Mouse (Mus musculus) hindbrain, embryonic 13.5 days (tissue): ENCODE measurements around the gene Ccl21b. TPM values are rescaled to one million over a fixed set of nuclear protein-coding genes. Genes with fewer than 3 reads are reported as not detected.
"Not testable (repeated sequence)": the region's sequence is repeated elsewhere in the genome, so short reads cannot be mapped to it uniquely, and the experiment has no call there.

ENCODE experiments used
- ATAC-seq: fragments of 200-750 bp; cut with Nextera tagmentation; 2 replicates; pipeline ENCODE4 v1.8.0; 2017; ENCODE audit warnings: moderate TSS enrichment; ENCODE audit not compliant: low FRiP score
- H3K27ac ChIP-seq: fragments of 300-500 bp; sonication (generic); 2 replicates; pipeline ENCODE4 v1.5.1; 2015; ENCODE audit warnings: inconsistent platforms, mild to moderate bottlenecking, moderate library complexity
- H3K27me3 ChIP-seq: fragments of 300-500 bp; sonication (generic); 2 replicates; pipeline ENCODE4 v1.6.1; 2015; ENCODE audit warnings: mild to moderate bottlenecking, inconsistent platforms
- H3K36me3 ChIP-seq: fragments of 300-500 bp; sonication (generic); 2 replicates; pipeline ENCODE4 v1.6.1; 2015; ENCODE audit warnings: mild to moderate bottlenecking, inconsistent platforms
- H3K4me1 ChIP-seq: fragments of 300-500 bp; sonication (generic); replicated peaks from 2 replicates; pipeline ENCODE4 v1.6.1; 2015; ENCODE audit warnings: inconsistent platforms
- H3K4me2 ChIP-seq: fragments of 300-500 bp; sonication (generic); 2 replicates; pipeline ENCODE4 v1.6.1; 2015; ENCODE audit warnings: inconsistent platforms, mild to moderate bottlenecking, moderate library complexity
- H3K4me3 ChIP-seq: fragments of 300-500 bp; sonication (generic); 2 replicates; pipeline ENCODE4 v1.5.1; 2015; ENCODE audit warnings: mild to moderate bottlenecking, inconsistent platforms
- H3K9ac ChIP-seq: fragments of 300-500 bp; sonication (generic); 2 replicates; pipeline ENCODE4 v1.6.1; 2015; ENCODE audit warnings: mild to moderate bottlenecking, inconsistent platforms
- H3K9me3 ChIP-seq: fragments of 300-500 bp; sonication (generic); 2 replicates; pipeline ENCODE4 v1.6.1; 2016; ENCODE audit warnings: inconsistent platforms
- WGBS: fragments of 180-500 bp; shearing (Covaris S2); methylation state at CpG from one replicate; pipeline ENCODE4 v1.1.7; 2015; 5-methylcytosine and 5-hydroxymethylcytosine counted together
- polyA plus RNA-seq: library from polyadenylated mRNA; unstranded; fragments of >200 nt; fragmentation: Nextera tagmentation; extraction: Ambion mirVana; gene quantifications from 2 replicates; pipeline ENCODE4 v1.2.1, GENCODE M21; 2015

Ccl21b gene
- polyA plus RNA-seq, result not detected in 2 replicates

GRCm38 (mm10) chr4:42255467-42255866, at the start of gene Ccl21b:
Gene Ccl21b (plus strand): TSS chr4:42255767.
- not testable (repeated sequence) for H3K36me3 ChIP-seq, H3K27ac ChIP-seq, ATAC-seq, H3K4me3 ChIP-seq, H3K4me1 ChIP-seq, H3K9ac ChIP-seq, H3K27me3 ChIP-seq, H3K4me2 ChIP-seq, H3K9me3 ChIP-seq
- WGBS, result no CpG with 5 or more reads among the region's 5 CpGs

GRCm38 (mm10) chr4:42240339-42240738, 15.2 kb upstream of the Ccl21b start, which contains the start of gene Gm10600:
Gene Gm10600 (plus strand): TSS chr4:42240639.
- ATAC-seq, H3K4me2 ChIP-seq, H3K9me3 ChIP-seq, H3K27ac ChIP-seq, H3K4me1 ChIP-seq, H3K36me3 ChIP-seq, H3K9ac ChIP-seq, H3K4me3 ChIP-seq, H3K27me3 ChIP-seq: not testable (repeated sequence)
- no CpG with 5 or more reads among the region's 4 CpGs for WGBS

GRCm38 (mm10) chr4:42293967-42294366, 38.4 kb downstream of the Ccl21b start, which contains the start of gene Gm21953:
Gene Gm21953 (plus strand): TSS chr4:42294267.
- no CpG with 5 or more reads among the region's 18 CpGs for WGBS
- H3K27me3 ChIP-seq, H3K4me1 ChIP-seq, H3K4me2 ChIP-seq, ATAC-seq, H3K27ac ChIP-seq, H3K4me3 ChIP-seq, H3K9me3 ChIP-seq, H3K9ac ChIP-seq, H3K36me3 ChIP-seq: not testable (repeated sequence)

Other genes starting within 250 kb of the Ccl21b start
- gene Gm21093, start 221.0 kb upstream of the Ccl21b start, polyA plus RNA-seq, result 0.39 and 0.60 TPM in 2 replicates
- not detected in 2 replicates for gene Gm3893, start 164.6 kb upstream of the Ccl21b start, polyA plus RNA-seq
- gene Gm13304, start 140.9 kb upstream of the Ccl21b start, polyA plus RNA-seq, result not detected in 2 replicates
- gene Gm13306, start 102.3 kb upstream of the Ccl21b start, polyA plus RNA-seq, result 1.3 and 1.4 TPM in 2 replicates
- 0.60 TPM in 1 of 2 replicates, not detected in the other for gene Gm13305, start 87.2 kb upstream of the Ccl21b start, polyA plus RNA-seq
- gene Gm10600, start 15.1 kb upstream of the Ccl21b start, polyA plus RNA-seq, result not detected in 2 replicates
- gene Gm21953, start 38.5 kb downstream of the Ccl21b start, polyA plus RNA-seq, result not detected in 2 replicates
- gene Fam205a3, start 62.6 kb downstream of the Ccl21b start, polyA plus RNA-seq, result not detected in 2 replicates
- gene Gm21586, start 183.6 kb downstream of the Ccl21b start, polyA plus RNA-seq, result not detected in 2 replicates
- 0.08 and 0.23 TPM in 2 replicates for gene Gm2163, start 211.0 kb downstream of the Ccl21b start, polyA plus RNA-seq